Mouse (Mus musculus): ENCODE measurements at regions not wholly inside any gene's neighbourhood (a gene's known extent, or its start where the extent isn't known, plus 50 kb on each side); places are given as distances from the start of the nearest gene placed in this dataset.

- no peak overlapping the region for H3K27ac ChIP-seq
- ATAC-seq (ENCODE audit: insufficient number of reproducible peaks, low FRiP score, low TSS enrichment, low read depth), result no peak
- H3K27me3 ChIP-seq, result no peaks in the 10 kb centered on the region
- H3K9me3 ChIP-seq, result no peaks in the 10 kb centered on the region
- no peak overlapping the region for H3K4me3 ChIP-seq
- H3K36me3 ChIP-seq, result no peaks in the 10 kb centered on the region
- 91% methylated on average over 3 of the region's 3 CpGs for WGBS
- H3K9ac ChIP-seq, result no peak overlapping the region
- no peak overlapping the region for H3K4me2 ChIP-seq
- peaks cover 5% of the 10 kb centered on the region; the same call in 1 of the 2 replicates for H3K4me1 ChIP-seq
These were observed 55.5 kb upstream of the Nrip1 start for GRCm38 (mm10) chr16:76429156-76429555.

DNA sequence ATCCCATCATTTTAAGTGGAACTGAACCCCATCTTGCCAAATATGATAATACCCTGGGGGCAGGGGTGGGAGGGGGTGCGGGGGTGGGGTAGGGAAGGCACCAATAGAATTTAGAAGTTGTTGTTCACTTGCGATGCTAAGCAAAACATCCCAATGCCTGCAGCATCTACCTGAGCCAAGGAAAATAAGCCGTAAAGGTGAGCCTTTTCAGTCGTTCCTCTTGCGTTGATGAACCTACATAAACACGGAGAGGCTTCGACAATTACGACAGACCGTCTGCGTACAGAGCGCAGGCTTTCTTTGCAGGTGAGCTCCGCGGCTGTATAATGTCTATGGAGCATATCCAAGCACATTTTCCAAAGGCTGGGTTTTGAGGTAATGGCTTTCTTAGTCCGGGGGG lies 50.3 kb upstream of the Nrip1 start:
- no peak for ATAC-seq (ENCODE audit: insufficient number of reproducible peaks, low FRiP score, low TSS enrichment, low read depth)
- H3K27ac ChIP-seq, result no peak overlapping the region
- no peaks in the 10 kb centered on the region for H3K4me1 ChIP-seq
- no peak overlapping the region for H3K9ac ChIP-seq
- no peaks in the 10 kb centered on the region for H3K36me3 ChIP-seq
- H3K27me3 ChIP-seq, result no peaks in the 10 kb centered on the region
- H3K9me3 ChIP-seq, result no peaks in the 10 kb centered on the region
- 86% methylated on average over 14 of the region's 14 CpGs for WGBS
- H3K4me3 ChIP-seq, result no peak overlapping the region
- H3K4me2 ChIP-seq, result no peak overlapping the region

Measured in limb, embryonic 15.5 days (tissue).